Mouse (Mus musculus) midbrain, embryonic 14.5 days (tissue): Measurements from ENCODE around the gene Grpr. TPM values are rescaled to one million over a fixed set of nuclear protein-coding genes. Genes with fewer than 3 reads are reported as not detected.

Source experiments
- ATAC-seq: fragments of 200-750 bp; cut with Nextera tagmentation; 2 replicates; pipeline ENCODE4 v1.8.0; 2017; ENCODE audit warnings: moderate number of reproducible peaks, moderate library complexity; ENCODE audit not compliant: low FRiP score, low TSS enrichment
- DNase-seq: peaks from one replicate; pipeline ENCODE4 v3.0.0-alpha.2; 2015
- H3K27ac ChIP-seq: fragments of 300-500 bp; sonication (generic); replicated peaks from 2 replicates; pipeline ENCODE4 v1.5.1; 2014; ENCODE audit warnings: mild to moderate bottlenecking, low read depth, low read length, moderate library complexity
- H3K27me3 ChIP-seq: fragments of 300-500 bp; sonication (generic); 2 replicates; pipeline ENCODE4 v1.6.1; 2014; ENCODE audit warnings: low read length, control low read depth, mixed read lengths; ENCODE audit not compliant: control insufficient read depth, insufficient read depth
- H3K36me3 ChIP-seq: fragments of 300-500 bp; sonication (generic); 2 replicates; pipeline ENCODE4 v1.6.1; 2014; ENCODE audit warnings: low read length, control low read depth; ENCODE audit not compliant: control insufficient read depth, insufficient read depth
- H3K4me1 ChIP-seq: fragments of 300-500 bp; sonication (generic); 2 replicates; pipeline ENCODE4 v1.6.1; 2014; ENCODE audit warnings: mild to moderate bottlenecking, antibody characterized with exemption, low read length, control low read depth; ENCODE audit not compliant: control insufficient read depth, insufficient read depth
- H3K4me2 ChIP-seq: fragments of 300-500 bp; sonication (generic); 2 replicates; pipeline ENCODE4 v1.6.1; 2014; ENCODE audit warnings: mild to moderate bottlenecking, low read length, moderate library complexity
- H3K4me3 ChIP-seq: fragments of 300-500 bp; sonication (generic); replicated peaks from 2 replicates; pipeline ENCODE4 v1.5.1; 2014; ENCODE audit warnings: low read depth, low read length
- H3K9ac ChIP-seq: fragments of 300-500 bp; sonication (generic); replicated peaks from 2 replicates; pipeline ENCODE4 v1.6.1; 2014; ENCODE audit warnings: mild to moderate bottlenecking, low read length, moderate library complexity
- H3K9me3 ChIP-seq: fragments of 300-500 bp; sonication (generic); 2 replicates; pipeline ENCODE4 v1.6.1; 2016; ENCODE audit warnings: low read length, control low read depth, mixed read lengths; ENCODE audit not compliant: control insufficient read depth
- WGBS: fragments of 180-500 bp; shearing (Covaris S2); extraction: QIAGEN DNeasy Blood & Tissue Kit; methylation state at CpG from one replicate; pipeline ENCODE4 v1.1.7; 2014; 5-methylcytosine and 5-hydroxymethylcytosine counted together
- polyA plus RNA-seq: library from polyadenylated mRNA; unstranded; fragments of >200 nt; fragmentation: Nextera tagmentation; extraction: Ambion mirVana; gene quantifications from 2 replicates; pipeline ENCODE4 v1.2.1, GENCODE M21; 2014

The Grpr gene
- polyA plus RNA-seq: 0.26 and 0.39 TPM in 2 replicates

GRCm38 (mm10) chrX:163549666-163550065 lies at the start of gene Grpr:
TSS of gene Grpr (minus strand) at chrX:163549677.
- 23% methylated on average over 7 of the region's 7 CpGs for WGBS
- Histone ChIP-seq H3K4me2 (no peak within 1 kb of the TSS), H3K9me3 (no peaks in the 10 kb centered on the region), H3K36me3 (no peaks in the 10 kb centered on the region), H3K27ac (no peak within 1 kb of the TSS), H3K27me3 (no peaks in the 10 kb centered on the region), H3K4me1 (no peaks in the 10 kb centered on the region), H3K9ac (no peak within 1 kb of the TSS), H3K4me3 (no peak within 1 kb of the TSS)
- ATAC-seq: peak; percentile 85
- peak; percentile 82 for DNase-seq

GRCm38 (mm10) chrX:163560521-163560920 lies 11.0 kb upstream of the Grpr start:
- DNase-seq (no peak), ATAC-seq (no peak)
- Histone ChIP-seq H3K36me3 (no peaks in the 10 kb centered on the region), H3K27ac (no peak overlapping the region), H3K27me3 (no peaks in the 10 kb centered on the region), H3K4me3 (no peak overlapping the region), H3K4me2 (no peak overlapping the region), H3K9me3 (no peaks in the 10 kb centered on the region), H3K4me1 (no peaks in the 10 kb centered on the region), H3K9ac (no peak overlapping the region)
- 87% methylated on average over 3 of the region's 3 CpGs for WGBS

- Histone ChIP-seq H3K4me2 (no peak overlapping the region), H3K36me3 (no peaks in the 10 kb centered on the region), H3K27me3 (no peaks in the 10 kb centered on the region), H3K9ac (no peak overlapping the region), H3K4me3 (no peak overlapping the region), H3K9me3 (no peaks in the 10 kb centered on the region), H3K27ac (no peak overlapping the region), H3K4me1 (no peaks in the 10 kb centered on the region)
- ATAC-seq (no peak), DNase-seq (no peak)
- WGBS: 79% methylated on average over 5 of the region's 5 CpGs
Measured at GRCm38 (mm10) chrX:163547042-163547441, 2.4 kb downstream of the Grpr start.

GRCm38 (mm10) chrX:163532836-163533235 lies 16.6 kb downstream of the Grpr start:
- Histone ChIP-seq H3K27ac (no peak overlapping the region), H3K36me3 (no peaks in the 10 kb centered on the region), H3K9me3 (no peaks in the 10 kb centered on the region), H3K27me3 (no peaks in the 10 kb centered on the region), H3K4me1 (no peaks in the 10 kb centered on the region), H3K4me2 (no peak overlapping the region), H3K9ac (no peak overlapping the region), H3K4me3 (no peak overlapping the region)
- DNase-seq (no peak), ATAC-seq (no peak)
- 77% methylated on average over 2 of the region's 2 CpGs for WGBS

- Histone ChIP-seq H3K36me3 (no peaks in the 10 kb centered on the region), H3K27me3 (no peaks in the 10 kb centered on the region), H3K4me1 (no peaks in the 10 kb centered on the region), H3K9ac (no peak overlapping the region), H3K9me3 (no peaks in the 10 kb centered on the region), H3K27ac (no peak overlapping the region), H3K4me2 (no peak overlapping the region), H3K4me3 (no peak overlapping the region)
- DNase-seq: no peak
- 85% methylated on average over 4 of the region's 4 CpGs for WGBS
- ATAC-seq: no peak
Measured at GRCm38 (mm10) chrX:163518963-163519541, 30.4 kb downstream of the Grpr start.

GRCm38 (mm10) chrX:163511766-163512165 lies 37.7 kb downstream of the Grpr start:
- Histone ChIP-seq H3K9ac (no peak overlapping the region), H3K27ac (no peak overlapping the region), H3K4me2 (no peak overlapping the region), H3K4me1 (no peaks in the 10 kb centered on the region), H3K4me3 (no peak overlapping the region), H3K36me3 (no peaks in the 10 kb centered on the region), H3K27me3 (no peaks in the 10 kb centered on the region), H3K9me3 (no peaks in the 10 kb centered on the region)
- ATAC-seq: no peak
- DNase-seq: peak; percentile 1
- 60% methylated on average over 2 of the region's 2 CpGs for WGBS

- Histone ChIP-seq H3K4me3 (no peak overlapping the region), H3K9ac (no peak overlapping the region), H3K27me3 (no peaks in the 10 kb centered on the region), H3K36me3 (no peaks in the 10 kb centered on the region), H3K27ac (no peak overlapping the region), H3K9me3 (no peaks in the 10 kb centered on the region), H3K4me2 (no peak overlapping the region), H3K4me1 (no peaks in the 10 kb centered on the region)
- no peak for ATAC-seq
- no peak for DNase-seq
- 77% methylated on average over 3 of the region's 3 CpGs for WGBS
Measured at GRCm38 (mm10) chrX:163502088-163502487, 47.4 kb downstream of the Grpr start.

Other genes with a start within 250 kb of the Grpr start
- 3.3 and 4.1 TPM in 2 replicates for gene Rnf138rt1, start 211.7 kb upstream of the Grpr start, polyA plus RNA-seq